Mouse (Mus musculus): ENCODE measurements around the gene Cyp2e1.

Gene Cyp2e1

GRCm38 (mm10) chr7:140810496-140810895 lies 47.0 kb downstream of the Cyp2e1 start:
- CTCF ChIA-PET = no interaction called here

DNA sequence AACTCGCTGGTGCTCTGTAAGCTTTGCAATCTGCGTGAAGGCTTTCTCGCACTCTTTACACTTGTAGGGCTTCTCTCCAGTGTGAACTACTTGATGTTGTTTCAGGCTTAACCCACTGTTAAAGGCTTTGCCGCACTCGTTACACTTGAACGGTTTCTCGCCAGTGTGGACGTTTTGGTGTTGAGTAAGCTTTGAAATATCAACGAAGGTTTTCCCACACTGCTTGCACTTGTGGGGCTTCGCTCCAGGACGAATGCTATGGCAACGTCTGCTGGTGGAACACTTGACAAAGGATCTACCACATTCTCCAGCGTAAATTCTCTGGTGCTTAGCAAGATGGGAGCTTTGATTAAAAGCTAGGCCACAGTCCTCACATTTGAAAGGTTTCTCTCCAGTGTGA lies 48.2 kb downstream of the Cyp2e1 start:
- CTCF ChIA-PET = no interaction called here

DNA sequence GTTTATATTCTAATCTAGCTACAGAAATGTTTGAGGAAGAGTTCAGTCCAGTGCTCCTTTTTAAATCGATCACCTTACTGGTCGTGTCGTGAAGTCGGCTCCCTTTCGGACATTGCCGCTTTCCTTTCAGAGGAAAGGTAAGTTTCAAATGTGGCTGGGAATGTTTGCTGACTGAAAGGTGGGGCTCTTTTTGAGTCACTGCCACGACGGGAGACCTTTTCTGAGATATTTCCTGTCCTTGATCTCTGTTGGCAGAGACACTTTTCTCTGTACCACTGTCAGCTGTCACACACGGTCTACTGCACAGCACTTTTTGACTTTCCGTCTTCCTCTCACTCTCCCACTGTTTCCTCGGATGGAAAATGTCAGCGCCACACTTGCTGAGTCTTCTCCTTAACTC lies 49.3 kb downstream of the Cyp2e1 start:
- CTCF ChIA-PET = no interaction called here

DNA sequence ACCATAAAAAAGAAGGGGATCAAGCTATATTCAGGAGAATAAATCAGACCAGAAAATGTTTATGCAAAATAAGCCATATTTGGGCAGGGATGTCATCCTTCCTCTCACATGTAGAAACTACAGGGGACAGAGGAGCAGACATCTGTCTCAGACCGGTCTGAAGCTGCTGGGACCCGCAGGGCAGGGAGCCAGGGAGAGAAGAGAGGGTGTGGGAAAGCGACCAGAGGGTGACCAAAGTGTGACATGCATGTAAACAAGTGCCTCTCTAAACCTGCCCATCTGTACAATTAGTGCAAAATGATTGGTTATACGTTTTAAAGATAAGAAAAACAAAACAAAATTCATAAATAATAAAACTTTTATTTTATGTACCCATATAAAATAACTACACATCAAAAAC lies 56.6 kb downstream of the Cyp2e1 start:
- CTCF ChIA-PET = no interaction called here

DNA sequence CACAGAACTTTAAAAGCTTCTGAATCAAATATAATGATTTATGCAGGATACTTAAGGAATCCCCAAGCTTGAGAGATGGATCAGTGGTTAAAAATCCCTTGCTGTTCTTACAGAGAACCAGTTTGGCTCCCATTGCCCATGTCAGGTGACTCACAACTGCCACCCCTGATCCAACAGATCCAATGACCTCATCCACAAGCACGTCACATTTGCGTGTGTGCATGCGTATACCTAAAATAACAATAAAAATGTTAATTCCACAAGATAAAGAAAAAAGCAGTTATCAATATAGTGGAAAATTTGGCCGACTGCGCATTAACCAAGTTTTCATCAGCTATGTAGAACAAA lies 57.7 kb downstream of the Cyp2e1 start:
- CTCF ChIA-PET = interaction anchor here (0.6 kb wide), 1 partner anchor 813 kb away, joined by 5 read pairs; no protein-coding TSS in a partner anchor

GRCm38 (mm10) chr7:140821653-140822329 lies 58.3 kb downstream of the Cyp2e1 start, which contains the start of gene Zfp941:
Gene Zfp941, minus strand, starts transcription at chr7:140822178.
- CTCF ChIA-PET = interaction anchor here (0.6 kb wide), 2 partner anchors 20 to 814 kb away, joined by 4 to 5 read pairs; no protein-coding TSS in a partner anchor

GRCm38 (mm10) chr7:140822731-140823130 lies 59.2 kb downstream of the Cyp2e1 start:
- CTCF ChIA-PET = no interaction called here
